Mouse (Mus musculus): ENCODE results near the gene Slc45a3.

GRCm38 (mm10) chr1:132006721-132007120 is 44.0 kb downstream of the Slc45a3 start:
- TF ChIP-seq CTCF (IDR thresholded peaks at IDR 0.05; ENCODE audit: extremely low read depth, insufficient read depth, low read length) = no peak
- TF ChIP-seq POLR2A (IDR thresholded peaks at IDR 0.05; ENCODE audit: extremely low read depth, insufficient read depth, low read length) = no peak
